In genomic region chr2:3266466-3266865, GRCm38 (mm10) we compare ENCODE assay signal across 30 mouse cellular contexts.
"Had no signal": no experiment of that assay in that cellular context is flagged by ENCODE, and none has a peak within 500 bp of the region (broad histone marks: within the 10 kb centered on the region; RNA-seq: fewer than 3 reads in every experiment).

No protein-coding gene starts in this region.

- H3K4me3 ChIP-seq: heart, embryonic 12.5 days; heart, embryonic 13.5 days; heart, embryonic 15.5 days; hindbrain, embryonic 10.5 days; hindbrain, embryonic 12.5 days; hindbrain, embryonic 13.5 days; hindbrain, embryonic 15.5 days; intestine, embryonic 15.5 days; kidney, embryonic 15.5 days; layer of hippocampus, adult 2 months; left cerebral cortex, adult 2 months had no signal

- H3K27ac ChIP-seq: heart, embryonic 13.5 days; heart, embryonic 15.5 days; hindbrain, embryonic 10.5 days; hindbrain, embryonic 12.5 days; hindbrain, embryonic 13.5 days; hindbrain, embryonic 14.5 days; hindbrain, embryonic 15.5 days; hindbrain, postnatal 0 days; intestine, embryonic 15.5 days; kidney, embryonic 15.5 days; kidney, postnatal 0 days; layer of hippocampus, adult 2 months; left cerebral cortex, adult 2 months had no signal

- H3K4me1 ChIP-seq: heart, embryonic 15.5 days; hindbrain, embryonic 10.5 days; hindbrain, embryonic 12.5 days; hindbrain, embryonic 13.5 days; hindbrain, embryonic 15.5 days; intestine, embryonic 15.5 days; kidney, embryonic 15.5 days had no signal

- DNase-seq: heart, postnatal 10 days; heart, postnatal 14 days; heart, postnatal 36 days; heart, postnatal 4 days; kidney, adult 11 months; kidney, adult 18-20 months; kidney, adult 2 months; kidney, adult 8-10 months; kidney, adult 9 months; kidney, postnatal 10 days; kidney, postnatal 14 days; kidney, postnatal 25 days; kidney, postnatal 36 days; kidney, postnatal 4 days; layer of hippocampus, adult 9-11 months; layer of hippocampus, postnatal 36 days had no signal
